Mouse (Mus musculus) kidney, postnatal 0 days (tissue): ENCODE results near the gene H1fx. TPM values are rescaled to one million over a fixed set of nuclear protein-coding genes. Genes with fewer than 3 reads are reported as not detected.
"Not testable (repeated sequence)": the region's sequence is repeated elsewhere in the genome, so short reads cannot be mapped to it uniquely, and the experiment has no call there.

Source experiments
- ATAC-seq: fragments of 200-750 bp; cut with Nextera tagmentation; replicated peaks from 2 replicates; pipeline ENCODE4 v1.8.0; 2017; ENCODE audit warnings: low read depth, moderate number of reproducible peaks, moderate TSS enrichment, moderate library complexity; ENCODE audit not compliant: low FRiP score
- DNase-seq: peaks from one replicate; pipeline ENCODE4 v3.0.0-alpha.2; 2016; ENCODE audit warnings: low spot score
- H3K27ac ChIP-seq: fragments of 300-500 bp; sonication (generic); 2 replicates; pipeline ENCODE4 v1.5.1; 2014; ENCODE audit warnings: mild to moderate bottlenecking
- H3K27me3 ChIP-seq: fragments of 300-500 bp; sonication (generic); 2 replicates; pipeline ENCODE4 v1.6.1; 2014; ENCODE audit warnings: low read length, mixed read lengths; ENCODE audit not compliant: insufficient read depth
- H3K36me3 ChIP-seq: fragments of 300-500 bp; sonication (generic); 2 replicates; pipeline ENCODE4 v1.6.1; 2014; ENCODE audit warnings: low read length, mixed read lengths; ENCODE audit not compliant: insufficient read depth
- H3K4me1 ChIP-seq: fragments of 300-500 bp; sonication (generic); replicated peaks from 2 replicates; pipeline ENCODE4 v1.6.1; 2014; ENCODE audit warnings: antibody characterized with exemption, low read length, mixed read lengths; ENCODE audit not compliant: insufficient read depth
- H3K4me2 ChIP-seq: fragments of 300-500 bp; sonication (generic); 2 replicates; pipeline ENCODE4 v1.6.1; 2014; ENCODE audit warnings: mild to moderate bottlenecking, low read length, moderate library complexity, mixed read lengths
- H3K4me3 ChIP-seq: fragments of 300-500 bp; sonication (generic); replicated peaks from 2 replicates; pipeline ENCODE4 v1.5.1; 2014; ENCODE audit warnings: low read depth, low read length
- H3K9ac ChIP-seq: fragments of 300-500 bp; sonication (generic); 2 replicates; pipeline ENCODE4 v1.6.1; 2014; ENCODE audit warnings: low read depth, low read length
- H3K9me3 ChIP-seq: fragments of 300-500 bp; sonication (generic); replicated peaks from 2 replicates; pipeline ENCODE4 v1.6.1; 2016; ENCODE audit warnings: low read length, inconsistent platforms, mixed read lengths
- CTCF ChIP-seq: IDR thresholded peaks from 2 replicates; pipeline ENCODE4 v1.5.1; 2016; ENCODE audit warnings: antibody characterized with exemption, low read depth, mild to moderate bottlenecking, moderate library complexity
- WGBS: fragments of 180-500 bp; shearing (Covaris S2); extraction: QIAGEN DNeasy Blood & Tissue Kit; methylation state at CpG from one replicate; pipeline ENCODE4 v1.1.7; 2014; 5-methylcytosine and 5-hydroxymethylcytosine counted together
- microRNA-seq: library from miRNA; unstranded; fragments of <30 nt; microRNA quantifications from one replicate; pipeline ENCODE4, GENCODE M21; 2016
- polyA plus RNA-seq: library from polyadenylated mRNA; unstranded; fragments of >200 nt; fragmentation: Nextera tagmentation; extraction: Ambion mirVana; gene quantifications from 2 replicates; pipeline ENCODE4 v1.2.1, GENCODE M21; 2015

Gene H1fx
- polyA plus RNA-seq, 1 experiment from 2014 or later, result 72.1 TPM

DNA sequence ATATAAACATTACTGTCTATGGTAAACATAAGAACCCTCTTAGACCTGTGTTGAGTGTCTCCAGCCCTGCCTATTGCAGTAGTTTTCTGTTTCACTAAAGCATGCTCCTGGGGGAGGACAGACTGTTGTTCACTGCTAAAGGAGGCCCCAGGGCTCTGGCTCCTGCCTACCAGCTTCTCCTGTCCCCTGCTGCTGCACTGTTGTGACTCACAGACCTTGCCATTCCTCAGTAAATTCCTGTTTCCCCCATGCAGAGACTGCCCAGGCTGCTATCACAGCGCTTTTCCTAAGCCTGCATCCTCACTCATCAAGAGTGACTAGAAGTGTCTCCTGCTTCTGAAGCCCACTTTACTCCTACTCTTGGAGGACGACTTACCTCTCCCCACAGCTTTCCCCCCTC lies 11.4 kb downstream of the H1fx start:
- no peak for DNase-seq
- Histone ChIP-seq H3K27me3 (no peaks in the 10 kb centered on the region), H3K36me3 (no peaks in the 10 kb centered on the region), H3K9ac (no peak overlapping the region), H3K4me3 (no peak overlapping the region), H3K27ac (no peak overlapping the region), H3K4me2 (no peak overlapping the region), H3K9me3 (no peaks in the 10 kb centered on the region), H3K4me1 (no peaks in the 10 kb centered on the region)
- no peak for TF ChIP-seq CTCF
- WGBS, result 44% methylated on average over 2 of the region's 2 CpGs
- ATAC-seq, result no peak

DNA sequence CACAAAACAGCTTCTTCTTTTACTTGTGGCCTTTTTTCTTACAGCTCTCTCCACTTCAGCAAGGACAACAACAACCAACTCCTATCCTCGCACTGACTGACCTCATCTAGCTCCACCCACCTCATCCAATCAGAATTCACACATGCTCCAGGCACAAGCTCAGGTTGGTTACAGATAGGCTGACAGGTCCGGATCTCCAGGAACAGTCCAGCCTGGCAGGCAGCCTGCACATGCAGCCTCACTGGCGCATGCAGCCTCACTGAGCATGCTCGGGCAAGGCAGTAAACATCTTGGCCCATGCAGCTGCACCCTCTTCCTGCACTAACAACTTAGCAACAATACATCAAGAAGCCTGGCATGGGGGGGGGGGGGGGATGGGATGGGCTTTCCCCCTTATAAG lies 19.0 kb downstream of the H1fx start:
- H3K4me3 ChIP-seq, H3K4me1 ChIP-seq, H3K9ac ChIP-seq, H3K9me3 ChIP-seq, DNase-seq, ATAC-seq, H3K36me3 ChIP-seq, H3K27ac ChIP-seq, H3K4me2 ChIP-seq, H3K27me3 ChIP-seq: not testable (repeated sequence)
- 56% methylated on average over 4 of the region's 4 CpGs for WGBS

DNA sequence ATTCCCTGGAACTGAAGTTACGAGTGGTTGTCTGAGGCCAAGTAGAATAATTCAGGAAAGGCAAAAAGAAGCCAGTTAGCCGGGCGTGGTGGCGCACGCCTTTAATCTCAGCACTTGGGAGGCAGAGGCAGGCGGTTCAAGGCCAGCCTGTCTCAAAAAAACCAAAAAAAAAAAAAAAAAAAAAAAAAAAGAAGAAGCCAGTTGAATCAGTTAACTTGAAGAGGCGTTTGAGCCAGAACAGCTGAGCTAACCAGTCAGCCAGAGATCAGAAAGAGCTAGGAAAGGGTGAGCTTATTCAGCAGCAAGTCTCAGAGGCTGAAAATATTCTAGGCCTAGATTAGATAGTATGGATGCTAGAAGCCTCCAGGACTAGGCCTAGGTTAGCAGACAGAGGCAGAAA lies 39.3 kb downstream of the H1fx start:
- Histone ChIP-seq H3K4me1 (no peaks in the 10 kb centered on the region), H3K9ac (no peak overlapping the region), H3K36me3 (no peaks in the 10 kb centered on the region), H3K27ac (no peak overlapping the region), H3K9me3 (no peaks in the 10 kb centered on the region), H3K27me3 (no peaks in the 10 kb centered on the region), H3K4me2 (no peak overlapping the region), H3K4me3 (no peak overlapping the region)
- no peak for TF ChIP-seq CTCF
- WGBS, result 84% methylated on average over 7 of the region's 7 CpGs
- ATAC-seq, result no peak
- no peak for DNase-seq

DNA sequence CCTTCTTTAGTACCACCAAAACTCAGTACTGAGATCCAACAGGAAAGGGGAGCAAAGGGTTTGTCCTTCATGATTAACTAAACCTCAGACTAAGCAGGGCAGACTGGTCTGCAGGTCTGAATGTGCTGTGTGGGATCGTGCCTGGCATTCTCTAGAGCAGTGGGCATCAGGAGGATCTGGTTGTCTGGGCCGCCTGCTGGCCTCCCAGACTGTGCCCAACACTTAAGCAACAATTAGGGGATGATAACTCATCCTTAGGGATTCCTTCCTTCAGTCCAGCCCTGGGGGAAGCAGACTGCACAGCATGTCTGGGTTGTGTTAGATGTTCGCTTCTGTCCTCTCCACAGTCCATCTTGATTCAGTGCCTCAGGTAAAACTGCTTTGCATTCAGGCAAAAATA lies 42.5 kb downstream of the H1fx start:
- no peak for ATAC-seq
- no peak for DNase-seq
- 89% methylated on average over 3 of the region's 3 CpGs for WGBS
- H3K4me3 ChIP-seq, result no peak overlapping the region
- peaks cover 17% of the 10 kb centered on the region for H3K36me3 ChIP-seq
- H3K9ac ChIP-seq, result no peak overlapping the region
- H3K27me3 ChIP-seq, result no peaks in the 10 kb centered on the region
- no peaks in the 10 kb centered on the region for H3K4me1 ChIP-seq
- H3K27ac ChIP-seq, result no peak overlapping the region
- no peak overlapping the region for H3K4me2 ChIP-seq
- H3K9me3 ChIP-seq, result no peaks in the 10 kb centered on the region
- no peak for TF ChIP-seq CTCF

DNA sequence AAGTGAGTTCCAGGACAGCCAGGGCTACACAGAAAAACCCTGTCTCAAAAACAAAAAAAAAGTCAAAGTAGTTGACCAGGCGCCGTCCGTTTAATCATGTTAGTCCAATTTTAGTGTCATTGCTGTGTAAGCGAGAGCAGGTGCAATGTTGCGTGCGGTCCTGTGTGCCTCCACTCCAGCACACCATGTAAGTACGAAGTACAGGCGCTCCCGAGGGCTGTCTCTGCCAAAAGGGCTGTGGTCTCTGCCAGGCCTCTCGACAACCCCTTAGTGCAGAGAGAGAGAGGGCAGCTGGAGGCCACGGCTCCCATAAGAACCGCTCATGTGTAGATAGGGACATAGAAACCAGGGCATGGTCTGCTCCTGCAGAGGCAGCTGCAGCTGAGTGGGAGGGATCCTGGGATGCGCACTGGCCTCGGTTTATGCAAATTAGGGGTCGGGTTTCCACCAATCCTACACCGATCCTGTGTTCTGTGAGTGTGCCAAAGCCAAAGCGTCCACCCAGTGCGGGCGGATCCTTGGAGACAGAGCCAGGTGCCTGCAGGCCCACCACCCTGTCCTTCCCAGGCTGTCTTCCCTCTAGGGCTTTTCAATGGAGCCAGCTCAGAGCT lies 44.2 kb downstream of the H1fx start:
- TF ChIP-seq CTCF, result no peak
- Histone ChIP-seq H3K4me2 (no peak overlapping the region), H3K27ac (peak overlapping the region; percentile 42; the same call in 1 of the 2 replicates), H3K9me3 (no peaks in the 10 kb centered on the region), H3K9ac (no peak overlapping the region), H3K27me3 (no peaks in the 10 kb centered on the region), H3K4me1 (no peaks in the 10 kb centered on the region), H3K36me3 (peaks cover 31% of the 10 kb centered on the region), H3K4me3 (no peak overlapping the region)
- DNase-seq, result peak; percentile 94
- ATAC-seq, result peak; percentile 100
- WGBS, result 23% methylated on average over 19 of the region's 19 CpGs

DNA sequence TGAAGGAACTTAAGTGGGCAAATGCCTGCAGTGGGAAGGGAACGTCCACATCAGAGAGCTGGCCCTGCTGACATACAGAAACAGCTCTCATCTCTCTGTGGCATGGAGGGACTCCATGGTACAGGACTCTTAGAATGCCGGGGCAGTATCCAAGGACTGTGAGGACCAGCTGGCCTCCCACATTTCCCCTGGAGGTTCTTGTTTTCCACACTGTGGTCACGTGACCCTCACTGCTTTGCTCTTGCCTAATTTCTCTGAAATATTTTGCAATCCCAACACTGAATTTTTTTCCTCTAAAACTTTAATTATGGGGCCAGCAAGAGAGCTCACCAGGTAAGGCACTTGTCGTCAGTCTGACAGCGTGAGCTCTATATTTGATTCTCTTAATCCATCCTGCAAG lies 46.4 kb downstream of the H1fx start:
- no peaks in the 10 kb centered on the region for H3K4me1 ChIP-seq
- no peaks in the 10 kb centered on the region for H3K9me3 ChIP-seq
- no peak overlapping the region for H3K4me3 ChIP-seq
- H3K4me2 ChIP-seq, result no peak overlapping the region
- 85% methylated on average over 5 of the region's 5 CpGs for WGBS
- TF ChIP-seq CTCF, result no peak
- no peak for ATAC-seq
- H3K36me3 ChIP-seq, result peaks cover 41% of the 10 kb centered on the region
- no peaks in the 10 kb centered on the region for H3K27me3 ChIP-seq
- no peak overlapping the region for H3K9ac ChIP-seq
- no peak for DNase-seq
- no peak overlapping the region for H3K27ac ChIP-seq

Small RNAs within 50 kb of the gene (microRNA-seq; reads per million reads assigned to microRNA genes)
- not detected for gene Gm47286

Other genes starting within 250 kb of the H1fx start
- gene Gp9, start 203.6 kb downstream of the H1fx start, polyA plus RNA-seq, result 0.42 and 0.66 TPM in 2 replicates
- gene Rab43, start 169.5 kb downstream of the H1fx start, polyA plus RNA-seq, result 16.4 and 17.1 TPM in 2 replicates
- gene Gm45140, start 145.8 kb downstream of the H1fx start, polyA plus RNA-seq, result 3.0 and 4.1 TPM in 2 replicates
- gene Isy1, start 142.8 kb downstream of the H1fx start, polyA plus RNA-seq, result 46.6 and 48.5 TPM in 2 replicates
- gene Cnbp, start 130.5 kb downstream of the H1fx start, polyA plus RNA-seq, result 881 and 892 TPM in 2 replicates
- 101 and 114 TPM in 2 replicates for gene Copg1, start 93.8 kb downstream of the H1fx start, polyA plus RNA-seq
- 47.1 and 55.2 TPM in 2 replicates for gene Hmces, start 67.7 kb downstream of the H1fx start, polyA plus RNA-seq
- gene Rab7, start 63.6 kb upstream of the H1fx start, polyA plus RNA-seq, result 238 and 244 TPM in 2 replicates
- gene Rpn1, start 102.8 kb upstream of the H1fx start, polyA plus RNA-seq, result 282 and 319 TPM in 2 replicates
- 56.3 and 64.3 TPM in 2 replicates for gene Gata2, start 212.3 kb upstream of the H1fx start, polyA plus RNA-seq
- not detected in 2 replicates for gene Dnajb8, start 240.6 kb upstream of the H1fx start, polyA plus RNA-seq